Mouse (Mus musculus) kidney, adult 8-10 months (tissue): ENCODE data around the gene Colq.
"Not testable (repeated sequence)": the region's sequence is repeated elsewhere in the genome, so short reads cannot be mapped to it uniquely, and the experiment has no call there.

Source experiments
- DNase-seq, 2 experiments: peaks; one replicate each; pipeline ENCODE4 v3.0.0; 2022

Gene Colq

GRCm38 (mm10) chr14:31591243-31591642 is at the start of gene Colq:
Gene Colq, minus strand, starts transcription at chr14:31591343.
- no peak for DNase-seq

GRCm38 (mm10) chr14:31640346-31640889 is 49.3 kb upstream of the Colq start, which contains the start of gene Gm49387:
Gene Gm49387, minus strand, starts transcription at chr14:31640878.
- DNase-seq: no peak

- DNase-seq: no peak
Observed at GRCm38 (mm10) chr14:31630677-31631076, 39.5 kb upstream of the Colq start.

- DNase-seq: no peak
Observed at GRCm38 (mm10) chr14:31622748-31623147, 31.6 kb upstream of the Colq start.

GRCm38 (mm10) chr14:31620591-31621223 is 29.6 kb upstream of the Colq start:
- DNase-seq: no peak

- no peak for DNase-seq
Observed at GRCm38 (mm10) chr14:31617997-31618396, 26.9 kb upstream of the Colq start.

GRCm38 (mm10) chr14:31617204-31617603 is 26.1 kb upstream of the Colq start:
- no peak for DNase-seq

- DNase-seq: no peak
Observed at GRCm38 (mm10) chr14:31613671-31614070, 22.5 kb upstream of the Colq start.

- no peak for DNase-seq
Observed at GRCm38 (mm10) chr14:31611986-31612385, 20.8 kb upstream of the Colq start.

- no peak for DNase-seq
Observed at GRCm38 (mm10) chr14:31605514-31605913, 14.4 kb upstream of the Colq start.

GRCm38 (mm10) chr14:31604916-31605315 is 13.8 kb upstream of the Colq start:
- DNase-seq: peak in 1 of 2 experiments; percentile 38

- not testable (repeated sequence) for DNase-seq
Observed at GRCm38 (mm10) chr14:31602616-31602979, 11.5 kb upstream of the Colq start.

GRCm38 (mm10) chr14:31601908-31602615 is 10.9 kb upstream of the Colq start:
- DNase-seq: no peak

GRCm38 (mm10) chr14:31597446-31597845 is 6.3 kb upstream of the Colq start:
- no peak for DNase-seq

- DNase-seq: no peak
Observed at GRCm38 (mm10) chr14:31596408-31596807, 5.3 kb upstream of the Colq start.

GRCm38 (mm10) chr14:31594693-31595092 is 3.5 kb upstream of the Colq start:
- DNase-seq: peak; percentile 51 to 71

GRCm38 (mm10) chr14:31593036-31593435 is 1.9 kb upstream of the Colq start:
- no peak for DNase-seq

GRCm38 (mm10) chr14:31586451-31586850 is 4.7 kb downstream of the Colq start:
- peak in 1 of 2 experiments; percentile 15 for DNase-seq

GRCm38 (mm10) chr14:31583082-31583481 is 8.1 kb downstream of the Colq start:
- no peak for DNase-seq

- no peak for DNase-seq
Observed at GRCm38 (mm10) chr14:31577966-31578735, 13.0 kb downstream of the Colq start.

GRCm38 (mm10) chr14:31576846-31577697 is 14.1 kb downstream of the Colq start:
- DNase-seq: no peak

- no peak for DNase-seq
Observed at GRCm38 (mm10) chr14:31575866-31576265, 15.3 kb downstream of the Colq start.
